Mouse (Mus musculus) layer of hippocampus, adult 9-10 months (tissue): ENCODE measurements around the gene Tpd52l1.
"Not testable (repeated sequence)": the region's sequence is repeated elsewhere in the genome, so short reads cannot be mapped to it uniquely, and the experiment has no call there.

ENCODE experiments used
- DNase-seq: peaks from one replicate; pipeline ENCODE4 v3.0.0; 2022; ENCODE audit warnings: low spot score

The Tpd52l1 gene

GRCm38 (mm10) chr10:31445291-31446124, at the start of gene Tpd52l1:
Tpd52l1 (minus strand) TSS chr10:31445958.
- peak; percentile 21 for DNase-seq

GRCm38 (mm10) chr10:31494296-31494695, 48.5 kb upstream of the Tpd52l1 start:
- DNase-seq, result no peak

GRCm38 (mm10) chr10:31467043-31467898, 21.5 kb upstream of the Tpd52l1 start:
- no peak for DNase-seq

- peak; percentile 39 for DNase-seq
Observed at GRCm38 (mm10) chr10:31465840-31466541, 20.2 kb upstream of the Tpd52l1 start.

GRCm38 (mm10) chr10:31465424-31465823, 19.7 kb upstream of the Tpd52l1 start:
- DNase-seq, result no peak

- no peak for DNase-seq
Observed at GRCm38 (mm10) chr10:31463044-31463443, 17.3 kb upstream of the Tpd52l1 start.

GRCm38 (mm10) chr10:31456806-31457205, 11.0 kb upstream of the Tpd52l1 start:
- DNase-seq, result no peak

- DNase-seq, result no peak
Observed at GRCm38 (mm10) chr10:31447083-31447482, 1.3 kb upstream of the Tpd52l1 start.

GRCm38 (mm10) chr10:31444206-31444605, 1.6 kb downstream of the Tpd52l1 start:
- no peak for DNase-seq

GRCm38 (mm10) chr10:31441491-31441890, 4.3 kb downstream of the Tpd52l1 start:
- no peak for DNase-seq

GRCm38 (mm10) chr10:31436047-31436446, 9.7 kb downstream of the Tpd52l1 start:
- DNase-seq, result no peak

- no peak for DNase-seq
Observed at GRCm38 (mm10) chr10:31417956-31418355, 27.8 kb downstream of the Tpd52l1 start.

- no peak for DNase-seq
Observed at GRCm38 (mm10) chr10:31392990-31393389, 52.8 kb downstream of the Tpd52l1 start.

- DNase-seq, result no peak
Observed at GRCm38 (mm10) chr10:31390777-31391395, 54.9 kb downstream of the Tpd52l1 start.

GRCm38 (mm10) chr10:31388566-31388965, 57.2 kb downstream of the Tpd52l1 start:
- not testable (repeated sequence) for DNase-seq

GRCm38 (mm10) chr10:31370200-31370599, 75.6 kb downstream of the Tpd52l1 start:
- DNase-seq, result not testable (repeated sequence)

- DNase-seq, result no peak
Observed at GRCm38 (mm10) chr10:31359749-31360148, 86.0 kb downstream of the Tpd52l1 start.

- no peak for DNase-seq
Observed at GRCm38 (mm10) chr10:31354886-31355461, 90.8 kb downstream of the Tpd52l1 start.

- DNase-seq, result no peak
Observed at GRCm38 (mm10) chr10:31354141-31354540, 91.6 kb downstream of the Tpd52l1 start.

GRCm38 (mm10) chr10:31352845-31353427, 92.8 kb downstream of the Tpd52l1 start:
- no peak for DNase-seq

- DNase-seq, result no peak
Observed at GRCm38 (mm10) chr10:31351056-31351455, 94.7 kb downstream of the Tpd52l1 start.
